Mouse (Mus musculus): ENCODE results near the gene Megf11. TPM values are rescaled to one million over a fixed set of nuclear protein-coding genes. Genes with fewer than 3 reads are reported as not detected.

The Megf11 gene
- polyA plus RNA-seq, 1 experiment from 2014 or later, result 0.53 TPM

GRCm38 (mm10) chr9:64466090-64466489, 80.7 kb downstream of the Megf11 start:
- WGBS, result 70% methylated on average over 8 of the region's 8 CpGs
- no peak overlapping the region for H3K4me2 ChIP-seq
- no peaks in the 10 kb centered on the region for H3K27me3 ChIP-seq (replicated peaks; ENCODE audit: control insufficient read depth, insufficient read depth, low read length)
- ATAC-seq (replicated peaks; ENCODE audit: low FRiP score) (no peak), DNase-seq (ENCODE audit: low spot score) (no peak)
- no peak overlapping the region for H3K4me3 ChIP-seq (ENCODE audit: low read depth, low read length)
- H3K36me3 ChIP-seq (ENCODE audit: control insufficient read depth, insufficient read depth, low read length), result no peaks in the 10 kb centered on the region
- no peak overlapping the region for H3K9ac ChIP-seq (ENCODE audit: low read depth, low read length)
- H3K4me1 ChIP-seq (replicated peaks; ENCODE audit: control insufficient read depth, insufficient read depth, low read length), result no peaks in the 10 kb centered on the region; the same call in 1 of the 2 replicates
- H3K9me3 ChIP-seq (ENCODE audit: control insufficient read depth, low read length), result no peaks in the 10 kb centered on the region
- H3K27ac ChIP-seq (ENCODE audit: low read depth, low read length), result no peak overlapping the region

- 57% methylated on average over 4 of the region's 4 CpGs for WGBS
- H3K9me3 ChIP-seq (ENCODE audit: control insufficient read depth, low read length), result no peaks in the 10 kb centered on the region
- DNase-seq (ENCODE audit: low spot score), result no peak
Measured at GRCm38 (mm10) chr9:64466564-64466963, 81.1 kb downstream of the Megf11 start.

DNA sequence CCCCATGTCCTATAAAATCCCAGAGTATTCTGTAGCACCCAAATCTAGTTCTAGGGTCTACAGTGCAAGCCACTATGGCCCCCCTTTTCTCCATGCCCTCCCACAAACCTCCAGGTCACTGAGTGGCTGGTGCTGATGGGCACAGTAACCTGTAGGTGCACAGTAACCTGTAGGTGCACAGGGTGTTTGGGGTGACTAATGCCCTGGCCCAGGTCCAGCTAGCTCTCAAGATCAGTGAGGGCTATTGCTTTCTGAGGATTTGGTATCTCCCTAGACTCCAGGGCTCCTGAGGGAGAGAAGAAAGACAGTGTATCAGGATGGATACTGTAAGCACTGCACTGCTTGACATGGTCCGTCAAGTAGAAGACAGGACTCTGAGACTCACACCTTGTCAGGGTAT, 85.4 kb downstream of the Megf11 start:
- peaks cover 21% of the 10 kb centered on the region for H3K4me1 ChIP-seq (replicated peaks; ENCODE audit: control insufficient read depth, insufficient read depth, low read length)
- no peak overlapping the region for H3K27ac ChIP-seq (ENCODE audit: low read depth, low read length)
- DNase-seq (ENCODE audit: low spot score) (no peak), ATAC-seq (replicated peaks; ENCODE audit: low FRiP score) (no peak)
- peaks cover 5% of the 10 kb centered on the region; the same call in 1 of the 2 replicates for H3K27me3 ChIP-seq (replicated peaks; ENCODE audit: control insufficient read depth, insufficient read depth, low read length)
- H3K4me2 ChIP-seq, result no peak overlapping the region
- no peak overlapping the region for H3K4me3 ChIP-seq (ENCODE audit: low read depth, low read length)
- no peaks in the 10 kb centered on the region for H3K36me3 ChIP-seq (ENCODE audit: control insufficient read depth, insufficient read depth, low read length)
- no peaks in the 10 kb centered on the region for H3K9me3 ChIP-seq (ENCODE audit: control insufficient read depth, low read length)
- no peak overlapping the region for H3K9ac ChIP-seq (ENCODE audit: low read depth, low read length)
- WGBS, result 85% methylated on average over 1 of the region's 1 CpGs

More at GRCm38 (mm10) chr9:64466564-64466963, 81.1 kb downstream of the Megf11 start:
- no peak for ATAC-seq (replicated peaks; ENCODE audit: low FRiP score)
- Histone ChIP-seq H3K4me2 (no peak overlapping the region), H3K4me1 (replicated peaks; ENCODE audit: control insufficient read depth, insufficient read depth, low read length) (no peaks in the 10 kb centered on the region; the same call in 1 of the 2 replicates), H3K27ac (ENCODE audit: low read depth, low read length) (no peak overlapping the region), H3K27me3 (replicated peaks; ENCODE audit: control insufficient read depth, insufficient read depth, low read length) (no peaks in the 10 kb centered on the region), H3K4me3 (ENCODE audit: low read depth, low read length) (no peak overlapping the region), H3K9ac (ENCODE audit: low read depth, low read length) (no peak overlapping the region), H3K36me3 (ENCODE audit: control insufficient read depth, insufficient read depth, low read length) (no peaks in the 10 kb centered on the region)

DNA sequence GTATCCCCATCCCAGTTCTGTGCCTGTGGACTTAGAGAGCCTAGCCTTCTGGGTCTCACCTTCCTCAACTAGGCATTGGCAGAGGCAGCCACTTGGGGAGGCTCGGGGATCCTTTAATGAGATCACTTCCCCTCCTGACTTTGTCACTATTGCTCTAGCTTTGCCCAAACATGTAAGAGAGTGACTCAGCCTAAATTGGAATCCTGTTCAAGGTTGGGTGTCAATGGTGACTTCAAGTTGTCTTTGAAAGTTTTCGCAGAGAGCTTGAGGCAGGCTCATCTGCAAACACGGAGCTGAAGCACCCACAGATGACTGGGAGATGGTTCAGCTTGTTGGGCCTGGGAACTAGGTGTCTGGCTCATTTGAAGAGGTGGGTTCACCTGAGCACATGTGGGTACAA, 85.9 kb downstream of the Megf11 start:
- peaks cover 21% of the 10 kb centered on the region for H3K4me1 ChIP-seq (replicated peaks; ENCODE audit: control insufficient read depth, insufficient read depth, low read length)
- ATAC-seq (replicated peaks; ENCODE audit: low FRiP score) (no peak), DNase-seq (ENCODE audit: low spot score) (no peak)
- no peaks in the 10 kb centered on the region for H3K9me3 ChIP-seq (ENCODE audit: control insufficient read depth, low read length)
- H3K36me3 ChIP-seq (ENCODE audit: control insufficient read depth, insufficient read depth, low read length), result no peaks in the 10 kb centered on the region
- H3K9ac ChIP-seq (ENCODE audit: low read depth, low read length), result no peak overlapping the region
- H3K4me2 ChIP-seq, result no peak overlapping the region
- H3K4me3 ChIP-seq (ENCODE audit: low read depth, low read length), result no peak overlapping the region
- 73% methylated on average over 3 of the region's 3 CpGs for WGBS
- H3K27ac ChIP-seq (ENCODE audit: low read depth, low read length), result no peak overlapping the region
- H3K27me3 ChIP-seq (replicated peaks; ENCODE audit: control insufficient read depth, insufficient read depth, low read length), result peaks cover 5% of the 10 kb centered on the region; the same call in 1 of the 2 replicates

DNA sequence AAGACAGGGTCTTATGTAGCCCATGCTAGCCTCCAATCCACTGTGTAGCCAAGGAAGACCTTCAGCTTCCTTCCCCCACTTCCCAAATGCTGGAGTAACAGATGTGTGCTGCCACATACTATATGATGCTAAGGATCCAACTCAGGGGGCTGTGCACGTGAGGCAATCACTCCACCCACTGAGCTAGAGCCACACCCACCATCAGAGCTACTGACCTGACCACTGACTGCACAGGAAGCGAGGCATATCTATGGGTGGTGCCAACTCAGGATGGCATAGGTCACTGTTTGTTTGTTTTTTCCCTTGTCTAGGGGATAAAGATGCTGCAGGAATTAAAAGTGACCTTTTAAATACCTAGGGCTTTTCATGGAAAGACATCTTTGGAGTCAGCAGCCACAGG, 86.7 kb downstream of the Megf11 start:
- H3K27ac ChIP-seq (ENCODE audit: low read depth, low read length), result peak overlapping the region; percentile 45
- no peak overlapping the region; the same call in 1 of the 2 replicates for H3K4me2 ChIP-seq
- H3K9me3 ChIP-seq (ENCODE audit: control insufficient read depth, low read length), result no peaks in the 10 kb centered on the region
- no peak overlapping the region for H3K9ac ChIP-seq (ENCODE audit: low read depth, low read length)
- ATAC-seq (replicated peaks; ENCODE audit: low FRiP score), result peak; percentile 41; the same call in 1 of the 2 replicates
- WGBS, result 33% methylated on average over 2 of the region's 2 CpGs
- H3K4me3 ChIP-seq (ENCODE audit: low read depth, low read length), result no peak overlapping the region
- H3K27me3 ChIP-seq (replicated peaks; ENCODE audit: control insufficient read depth, insufficient read depth, low read length), result peaks cover 5% of the 10 kb centered on the region; the same call in 1 of the 2 replicates
- no peak for DNase-seq (ENCODE audit: low spot score)
- peaks cover 21% of the 10 kb centered on the region for H3K4me1 ChIP-seq (replicated peaks; ENCODE audit: control insufficient read depth, insufficient read depth, low read length)
- H3K36me3 ChIP-seq (ENCODE audit: control insufficient read depth, insufficient read depth, low read length), result no peaks in the 10 kb centered on the region

GRCm38 (mm10) chr9:64472743-64473142, 87.3 kb downstream of the Megf11 start:
- peaks cover 21% of the 10 kb centered on the region for H3K4me1 ChIP-seq (replicated peaks; ENCODE audit: control insufficient read depth, insufficient read depth, low read length)
- DNase-seq (ENCODE audit: low spot score) (no peak), ATAC-seq (replicated peaks; ENCODE audit: low FRiP score) (peak; percentile 71)
- H3K4me2 ChIP-seq, result peak overlapping the region; percentile 9
- no peak overlapping the region for H3K9ac ChIP-seq (ENCODE audit: low read depth, low read length)
- H3K9me3 ChIP-seq (ENCODE audit: control insufficient read depth, low read length), result no peaks in the 10 kb centered on the region
- peaks cover 5% of the 10 kb centered on the region; the same call in 1 of the 2 replicates for H3K27me3 ChIP-seq (replicated peaks; ENCODE audit: control insufficient read depth, insufficient read depth, low read length)
- peak overlapping the region; percentile 45 for H3K27ac ChIP-seq (ENCODE audit: low read depth, low read length)
- 28% methylated on average over 6 of the region's 6 CpGs for WGBS
- no peak overlapping the region for H3K4me3 ChIP-seq (ENCODE audit: low read depth, low read length)
- no peaks in the 10 kb centered on the region for H3K36me3 ChIP-seq (ENCODE audit: control insufficient read depth, insufficient read depth, low read length)

- 31% methylated on average over 2 of the region's 2 CpGs for WGBS
- ATAC-seq (replicated peaks; ENCODE audit: low FRiP score), result peak; percentile 39
- H3K4me2 ChIP-seq, result peak overlapping the region; percentile 9; the same call in 1 of the 2 replicates
Measured at GRCm38 (mm10) chr9:64473170-64473569, 87.7 kb downstream of the Megf11 start.

DNA sequence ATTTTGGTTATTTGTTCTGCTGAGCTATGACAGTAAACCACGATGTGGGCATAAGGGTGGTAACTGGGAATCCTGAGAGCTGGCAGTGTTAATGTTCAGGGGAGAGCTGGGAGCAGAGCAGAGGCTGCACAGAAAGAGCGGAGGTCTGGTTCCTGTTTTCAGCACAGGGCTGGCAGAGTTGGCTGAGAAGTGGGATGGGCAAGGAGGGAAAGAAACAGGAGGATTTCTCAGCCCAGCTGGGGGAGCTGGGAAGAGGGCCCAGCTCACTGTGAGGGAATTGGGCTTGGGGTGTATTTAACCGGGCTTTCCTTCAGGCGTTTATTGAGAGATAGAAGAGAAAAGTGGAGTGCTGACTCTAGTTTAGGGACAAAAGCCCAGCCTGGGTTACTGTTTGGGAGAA, 88.3 kb downstream of the Megf11 start:
- H3K9ac ChIP-seq (ENCODE audit: low read depth, low read length), result no peak overlapping the region
- WGBS, result 47% methylated on average over 4 of the region's 4 CpGs

More at GRCm38 (mm10) chr9:64473170-64473569, 87.7 kb downstream of the Megf11 start:
- no peaks in the 10 kb centered on the region for H3K9me3 ChIP-seq (ENCODE audit: control insufficient read depth, low read length)
- H3K36me3 ChIP-seq (ENCODE audit: control insufficient read depth, insufficient read depth, low read length), result no peaks in the 10 kb centered on the region
- no peak overlapping the region for H3K9ac ChIP-seq (ENCODE audit: low read depth, low read length)
- no peak for DNase-seq (ENCODE audit: low spot score)
- peaks cover 5% of the 10 kb centered on the region; the same call in 1 of the 2 replicates for H3K27me3 ChIP-seq (replicated peaks; ENCODE audit: control insufficient read depth, insufficient read depth, low read length)
- H3K4me3 ChIP-seq (ENCODE audit: low read depth, low read length), result no peak overlapping the region
- H3K4me1 ChIP-seq (replicated peaks; ENCODE audit: control insufficient read depth, insufficient read depth, low read length), result peaks cover 21% of the 10 kb centered on the region
- H3K27ac ChIP-seq (ENCODE audit: low read depth, low read length), result peak overlapping the region; percentile 16; the same call in 1 of the 2 replicates

DNA sequence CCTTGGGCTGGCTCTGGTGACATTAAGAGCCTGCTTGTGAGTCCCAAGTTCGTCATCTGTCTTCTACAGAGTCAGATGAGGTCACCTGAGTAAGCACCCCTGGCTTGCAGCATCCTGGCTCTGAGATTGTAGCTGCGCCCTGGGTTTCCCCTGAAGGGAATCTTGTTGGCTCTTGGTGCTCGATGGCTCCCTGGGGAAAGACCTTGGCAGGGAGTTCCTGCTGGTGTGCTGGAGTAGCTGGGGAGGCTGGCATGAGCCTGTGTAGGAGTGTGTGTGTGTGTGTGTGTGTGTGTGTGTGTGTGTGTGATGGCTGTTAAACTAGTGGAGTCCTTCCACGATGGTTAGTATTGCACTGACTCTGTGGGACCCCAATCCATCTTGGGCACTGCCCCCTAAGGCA, 88.7 kb downstream of the Megf11 start:
- no peak overlapping the region for H3K4me3 ChIP-seq (ENCODE audit: low read depth, low read length)
- peaks cover 21% of the 10 kb centered on the region for H3K4me1 ChIP-seq (replicated peaks; ENCODE audit: control insufficient read depth, insufficient read depth, low read length)
- no peak overlapping the region for H3K9ac ChIP-seq (ENCODE audit: low read depth, low read length)
- H3K36me3 ChIP-seq (ENCODE audit: control insufficient read depth, insufficient read depth, low read length), result no peaks in the 10 kb centered on the region
- H3K4me2 ChIP-seq, result no peak overlapping the region
- H3K9me3 ChIP-seq (ENCODE audit: control insufficient read depth, low read length), result no peaks in the 10 kb centered on the region
- no peak overlapping the region for H3K27ac ChIP-seq (ENCODE audit: low read depth, low read length)
- 46% methylated on average over 4 of the region's 4 CpGs for WGBS
- DNase-seq (ENCODE audit: low spot score), result no peak
- ATAC-seq (replicated peaks; ENCODE audit: low FRiP score), result no peak
- H3K27me3 ChIP-seq (replicated peaks; ENCODE audit: control insufficient read depth, insufficient read depth, low read length), result peaks cover 5% of the 10 kb centered on the region; the same call in 1 of the 2 replicates

More for the DNA sequence above, 88.3 kb downstream of the Megf11 start:
- no peaks in the 10 kb centered on the region for H3K36me3 ChIP-seq (ENCODE audit: control insufficient read depth, insufficient read depth, low read length)
- H3K4me1 ChIP-seq (replicated peaks; ENCODE audit: control insufficient read depth, insufficient read depth, low read length), result peaks cover 21% of the 10 kb centered on the region
- no peak overlapping the region for H3K4me3 ChIP-seq (ENCODE audit: low read depth, low read length)
- peaks cover 5% of the 10 kb centered on the region; the same call in 1 of the 2 replicates for H3K27me3 ChIP-seq (replicated peaks; ENCODE audit: control insufficient read depth, insufficient read depth, low read length)
- H3K27ac ChIP-seq (ENCODE audit: low read depth, low read length), result no peak overlapping the region
- H3K4me2 ChIP-seq, result no peak overlapping the region
- no peak for DNase-seq (ENCODE audit: low spot score)
- no peak for ATAC-seq (replicated peaks; ENCODE audit: low FRiP score)
- H3K9me3 ChIP-seq (ENCODE audit: control insufficient read depth, low read length), result no peaks in the 10 kb centered on the region

All from liver, embryonic 11.5 days (tissue).